Mouse (Mus musculus) heart, embryonic 14.5 days (tissue): ENCODE data around the gene Sel1l3. TPM values are rescaled to one million over a fixed set of nuclear protein-coding genes. Genes with fewer than 3 reads are reported as not detected.

Experiments used
- ATAC-seq: fragments of 200-750 bp; cut with Nextera tagmentation; 2 replicates; pipeline ENCODE4 v1.8.0; 2017; ENCODE audit warnings: low read depth, moderate TSS enrichment; ENCODE audit not compliant: insufficient number of reproducible peaks, insufficient read depth, low FRiP score
- H3K27ac ChIP-seq, 2 experiments: fragments of 200-500 bp in 1 of 2; fragments of 300-500 bp in 1 of 2; sonication (generic) in 1 of 2; replicated peaks in 1 of 2; 2 replicates each; pipeline ENCODE4 v1.5.1; 2012 to 2014; ENCODE audit warnings: low read depth in 2 of 2, low read length in 2 of 2, control low read depth in 1 of 2, mild to moderate bottlenecking in 1 of 2, mixed read lengths in 1 of 2; ENCODE audit not compliant: control insufficient read depth in 1 of 2, insufficient read depth in 1 of 2
- H3K27me3 ChIP-seq: fragments of 300-500 bp; sonication (generic); 2 replicates; pipeline ENCODE4 v1.6.1; 2014; ENCODE audit warnings: mild to moderate bottlenecking, low read length, control low read depth; ENCODE audit not compliant: control insufficient read depth, insufficient read depth
- H3K36me3 ChIP-seq: fragments of 300-500 bp; sonication (generic); 2 replicates; pipeline ENCODE4 v1.6.1; 2014; ENCODE audit warnings: mild to moderate bottlenecking, control low read depth, low read length, mixed read lengths; ENCODE audit not compliant: control insufficient read depth, insufficient read depth
- H3K4me1 ChIP-seq, 2 experiments: fragments of 200-500 bp in 1 of 2; fragments of 300-500 bp in 1 of 2; sonication (generic) in 1 of 2; 2 replicates each; pipeline ENCODE4 v1.6.1; 2012 to 2014; ENCODE audit warnings: low read length in 2 of 2, control low read depth in 1 of 2, mixed read lengths in 1 of 2; ENCODE audit not compliant: control insufficient read depth in 2 of 2, insufficient read depth in 2 of 2
- H3K4me2 ChIP-seq: fragments of 300-500 bp; sonication (generic); 2 replicates; pipeline ENCODE4 v1.6.1; 2014; ENCODE audit warnings: mild to moderate bottlenecking, low read length
- H3K4me3 ChIP-seq, 2 experiments: fragments of 200-500 bp in 1 of 2; fragments of 300-500 bp in 1 of 2; sonication (generic) in 1 of 2; 2 replicates each; pipeline ENCODE4 v1.5.1; 2012 to 2014; ENCODE audit warnings: low read length in 2 of 2, mild to moderate bottlenecking in 2 of 2, control low read depth in 1 of 2, low read depth in 1 of 2, moderate library complexity in 1 of 2; ENCODE audit not compliant: control insufficient read depth in 1 of 2, insufficient read depth in 1 of 2
- H3K9ac ChIP-seq: fragments of 300-500 bp; sonication (generic); 2 replicates; pipeline ENCODE4 v1.6.1; 2014; ENCODE audit warnings: mild to moderate bottlenecking, low read length
- H3K9me3 ChIP-seq: fragments of 300-500 bp; sonication (generic); 2 replicates; pipeline ENCODE4 v1.6.1; 2016; ENCODE audit warnings: low read length, control low read depth; ENCODE audit not compliant: control insufficient read depth
- WGBS: fragments of 180-500 bp; shearing (Covaris S2); extraction: QIAGEN DNeasy Blood & Tissue Kit; methylation state at CpG from one replicate; pipeline ENCODE4 v1.1.7; 2014; 5-methylcytosine and 5-hydroxymethylcytosine counted together
- polyA plus RNA-seq: library from polyadenylated mRNA; unstranded; fragments of >200 nt; fragmentation: Nextera tagmentation; extraction: Ambion mirVana; gene quantifications from 2 replicates; pipeline ENCODE4 v1.2.1, GENCODE M21; 2014

Sel1l3 gene
- polyA plus RNA-seq, 1 experiment from 2014 or later, result 1.7 TPM

- Histone ChIP-seq H3K9me3 (no peaks in the 10 kb centered on the region), H3K4me3 (no peak overlapping the region), H3K9ac (no peak overlapping the region), H3K27me3 (no peaks in the 10 kb centered on the region), H3K27ac (no peak overlapping the region), H3K4me2 (no peak overlapping the region), H3K36me3 (no peaks in the 10 kb centered on the region), H3K4me1 (0 out of 4 replicates have a peak, but pooled peaks cover 0 to 4% of the 10 kb centered on the region in 2 experiments)
- 47% methylated on average over 3 of the region's 3 CpGs for WGBS
- ATAC-seq, result no peak
Measured at GRCm38 (mm10) chr5:53119689-53120088, 94.0 kb downstream of the Sel1l3 start.

GRCm38 (mm10) chr5:53118212-53118611 lies 95.5 kb downstream of the Sel1l3 start:
- Histone ChIP-seq H3K27me3 (no peaks in the 10 kb centered on the region), H3K4me2 (no peak overlapping the region), H3K9me3 (0 out of 2 replicates have a peak, but pooled peaks cover 1% of the 10 kb centered on the region), H3K9ac (no peak overlapping the region), H3K4me3 (no peak overlapping the region), H3K27ac (no peak overlapping the region), H3K36me3 (no peaks in the 10 kb centered on the region), H3K4me1 (0 out of 4 replicates have a peak, but pooled peaks cover 0 to 4% of the 10 kb centered on the region in 2 experiments)
- no peak for ATAC-seq
- 90% methylated on average over 8 of the region's 8 CpGs for WGBS

GRCm38 (mm10) chr5:53114616-53115267 lies 99.0 kb downstream of the Sel1l3 start:
- WGBS, result 68% methylated on average over 12 of the region's 12 CpGs
- no peak for ATAC-seq

GRCm38 (mm10) chr5:53112942-53113341 lies 100.8 kb downstream of the Sel1l3 start:
- Histone ChIP-seq H3K4me3 (no peak overlapping the region), H3K4me1 (0 out of 4 replicates have a peak, but pooled peaks cover 0 to 2% of the 10 kb centered on the region in 2 experiments), H3K4me2 (no peak overlapping the region), H3K9ac (no peak overlapping the region), H3K27ac (no peak overlapping the region), H3K27me3 (no peaks in the 10 kb centered on the region), H3K9me3 (0 out of 2 replicates have a peak, but pooled peaks cover 3% of the 10 kb centered on the region), H3K36me3 (no peaks in the 10 kb centered on the region)
- ATAC-seq, result no peak
- 92% methylated on average over 5 of the region's 5 CpGs for WGBS

More at GRCm38 (mm10) chr5:53114616-53115267, 99.0 kb downstream of the Sel1l3 start:
- Histone ChIP-seq H3K27ac (no peak overlapping the region), H3K4me2 (no peak overlapping the region), H3K27me3 (no peaks in the 10 kb centered on the region), H3K36me3 (no peaks in the 10 kb centered on the region), H3K4me1 (0 out of 4 replicates have a peak, but pooled peaks cover 0 to 2% of the 10 kb centered on the region in 2 experiments), H3K9ac (no peak overlapping the region), H3K4me3 (no peak overlapping the region), H3K9me3 (0 out of 2 replicates have a peak, but pooled peaks cover 3% of the 10 kb centered on the region)

GRCm38 (mm10) chr5:53111036-53111435 lies 102.7 kb downstream of the Sel1l3 start:
- WGBS, result 72% methylated on average over 5 of the region's 5 CpGs
- H3K36me3 ChIP-seq, result no peaks in the 10 kb centered on the region
- no peak for ATAC-seq
- H3K4me2 ChIP-seq, result no peak overlapping the region
- H3K27me3 ChIP-seq, result no peaks in the 10 kb centered on the region
- H3K4me1 ChIP-seq, result 0 out of 4 replicates have a peak, but pooled peaks cover 0 to 2% of the 10 kb centered on the region in 2 experiments
- H3K9ac ChIP-seq, result no peak overlapping the region
- 0 out of 2 replicates have a peak, but pooled peaks cover 3% of the 10 kb centered on the region for H3K9me3 ChIP-seq
- no peak overlapping the region for H3K4me3 ChIP-seq
- no peak overlapping the region for H3K27ac ChIP-seq

- H3K9me3 ChIP-seq, result 0 out of 2 replicates have a peak, but pooled peaks cover 3% of the 10 kb centered on the region
- WGBS, result 58% methylated on average over 4 of the region's 4 CpGs
Measured at GRCm38 (mm10) chr5:53110225-53110624, 103.5 kb downstream of the Sel1l3 start.

GRCm38 (mm10) chr5:53108668-53109067 lies 105.1 kb downstream of the Sel1l3 start:
- WGBS, result 64% methylated on average over 1 of the region's 1 CpGs
- Histone ChIP-seq H3K9ac (no peak overlapping the region), H3K4me2 (no peak overlapping the region), H3K4me1 (0 out of 4 replicates have a peak, but pooled peaks cover 0 to 2% of the 10 kb centered on the region in 2 experiments), H3K27me3 (no peaks in the 10 kb centered on the region), H3K36me3 (no peaks in the 10 kb centered on the region), H3K27ac (no peak overlapping the region), H3K9me3 (0 out of 2 replicates have a peak, but pooled peaks cover 3% of the 10 kb centered on the region), H3K4me3 (no peak overlapping the region)
- no peak for ATAC-seq

More at GRCm38 (mm10) chr5:53110225-53110624, 103.5 kb downstream of the Sel1l3 start:
- H3K27me3 ChIP-seq, result no peaks in the 10 kb centered on the region
- H3K4me3 ChIP-seq, result no peak overlapping the region
- H3K36me3 ChIP-seq, result no peaks in the 10 kb centered on the region
- H3K9ac ChIP-seq, result no peak overlapping the region
- H3K4me2 ChIP-seq, result no peak overlapping the region
- ATAC-seq, result no peak
- H3K4me1 ChIP-seq, result 0 out of 4 replicates have a peak, but pooled peaks cover 0 to 2% of the 10 kb centered on the region in 2 experiments
- no peak overlapping the region for H3K27ac ChIP-seq
